Mouse (Mus musculus): Measurements from ENCODE around the gene Siah3.

GRCm38 (mm10) chr14:75516917-75517595 lies 61.3 kb downstream of the Siah3 start:
- TF ChIP-seq POLR2A (IDR thresholded peaks at IDR 0.05; ENCODE audit: low read depth, low read length) (no peak), CTCF (IDR thresholded peaks at IDR 0.05; ENCODE audit: extremely low read depth, insufficient read depth, insufficient read length, insufficient replicate concordance) (no peak)

Measured in spleen, adult 2 months (tissue).